Mouse (Mus musculus): Measurements from ENCODE around the gene Tmbim6. TPM values are rescaled to one million over a fixed set of nuclear protein-coding genes. Genes with fewer than 3 reads are reported as not detected.

Gene Tmbim6
- total and polyA plus RNA-seq, 3 experiments, result 207 to 334 (median 253) TPM

GRCm38 (mm10) chr15:99457606-99458401 is 65.1 kb downstream of the Tmbim6 start, which contains the start of gene Nckap5l:
TSS of gene Nckap5l (minus strand) at chr15:99457748.
- H3K4me3 ChIP-seq, result peak within 1 kb of the TSS; percentile 96
- H3K4me1 ChIP-seq (ENCODE audit: control insufficient read depth, insufficient read depth, low read length), result no peaks in the 10 kb centered on the region; the same call in none of the 2 replicates
- peaks cover 4% of the 10 kb centered on the region; the same call in 1 of the 2 replicates for H3K79me2 ChIP-seq (replicated peaks; ENCODE audit: control insufficient read depth, insufficient read depth, low read length)
- intact Hi-C loops (cut with DNase I), result loop anchor here (2.0 kb wide), 1 partner anchor 37 kb away; no protein-coding TSS in a partner anchor
- WGBS, result 1% methylated on average over 45 of the region's 45 CpGs
- TF ChIP-seq CTCF (IDR thresholded peaks at IDR 0.05) (0 out of 2 replicates have a peak, but pooled peaks have one; percentile 8), EP300 (IDR thresholded peaks at IDR 0.05; ENCODE audit: insufficient read depth, low read depth, low read length) (0 out of 2 replicates have a peak, but pooled peaks have one; percentile 5), POLR2A (IDR thresholded peaks at IDR 0.05; ENCODE audit: insufficient read depth, low read depth, low read length) (peak; percentile 52)
- H3K36me3 ChIP-seq (ENCODE audit: control insufficient read depth, insufficient read depth, low read length), result no peaks in the 10 kb centered on the region
- peak; percentile 92 to 93 for DNase-seq
- peak within 1 kb of the TSS; percentile 93 for H3K27ac ChIP-seq
- H3K27me3 ChIP-seq (ENCODE audit: control insufficient read depth, insufficient read depth, low read length), result no peaks in the 10 kb centered on the region
- H3K9ac ChIP-seq (ENCODE audit: low read depth, low read length), result peak within 1 kb of the TSS; percentile 75

Other genes with a start within 250 kb of the Tmbim6 start
- gene Kcnh3, start 168.0 kb upstream of the Tmbim6 start, total RNA-seq (2021), result under 1 TPM; 0.05 to 0.08 TPM
- 0.23 and 0.37 TPM in 2 replicates for gene Kcnh3, start 168.0 kb upstream of the Tmbim6 start, polyA plus RNA-seq (2012; rRNA removed)
- gene Mcrs1, start 140.9 kb upstream of the Tmbim6 start, total RNA-seq (2021), result 10 to 100 TPM; 44.2 to 52.3 TPM
- 62.1 and 67.1 TPM in 2 replicates for gene Mcrs1, start 140.9 kb upstream of the Tmbim6 start, polyA plus RNA-seq (2012; rRNA removed)
- gene Prpf40b, start 97.8 kb upstream of the Tmbim6 start, total RNA-seq (2021), result 10 to 100 TPM; 18.9 to 23.4 TPM
- 39.5 and 39.7 TPM in 2 replicates for gene Prpf40b, start 97.8 kb upstream of the Tmbim6 start, polyA plus RNA-seq (2012; rRNA removed)
- gene Fam186b, start 97.0 kb upstream of the Tmbim6 start, total RNA-seq (2021), result not detected
- 0.20 TPM in 1 of 2 replicates, not detected in the other for gene Fam186b, start 97.0 kb upstream of the Tmbim6 start, polyA plus RNA-seq (2012; rRNA removed)
- 10 to 100 TPM; 14.6 to 18.1 TPM for gene Fmnl3, start 22.4 kb upstream of the Tmbim6 start, total RNA-seq (2021)
- gene Fmnl3, start 22.4 kb upstream of the Tmbim6 start, polyA plus RNA-seq (2012; rRNA removed), result 18.6 and 29.3 TPM in 2 replicates
- gene Nckap5l, start 64.9 kb downstream of the Tmbim6 start, total RNA-seq (2021), result 1 to 10 TPM; 4.2 to 5.2 TPM
- 3.5 and 4.5 TPM in 2 replicates for gene Nckap5l, start 64.9 kb downstream of the Tmbim6 start, polyA plus RNA-seq (2012; rRNA removed)
- gene Bcdin3d, start 81.8 kb downstream of the Tmbim6 start, total RNA-seq (2021), result 1 to 10 TPM; 2.5 to 3.1 TPM
- 4.2 and 4.3 TPM in 2 replicates for gene Bcdin3d, start 81.8 kb downstream of the Tmbim6 start, polyA plus RNA-seq (2012; rRNA removed)
- gene Faim2, start 135.3 kb downstream of the Tmbim6 start, total RNA-seq (2021), result under 1 TPM; 0.07 to 0.39 TPM
- gene Faim2, start 135.3 kb downstream of the Tmbim6 start, polyA plus RNA-seq (2012; rRNA removed), result 0.26 and 0.53 TPM in 2 replicates
- under 1 TPM in 1 of 2 experiments, not detected in 1; 0.34 TPM for gene Aqp2, start 186.2 kb downstream of the Tmbim6 start, total RNA-seq (2021)
- 0.23 and 0.26 TPM in 2 replicates for gene Aqp2, start 186.2 kb downstream of the Tmbim6 start, polyA plus RNA-seq (2012; rRNA removed)
- gene Aqp5, start 197.9 kb downstream of the Tmbim6 start, total RNA-seq (2021), result under 1 TPM in 1 of 2 experiments, not detected in 1; 0.42 TPM
- gene Aqp5, start 197.9 kb downstream of the Tmbim6 start, polyA plus RNA-seq (2012; rRNA removed), result 0.91 and 7.2 TPM in 2 replicates
- under 1 TPM; 0.18 to 0.27 TPM for gene Aqp6, start 208.5 kb downstream of the Tmbim6 start, total RNA-seq (2021)
- 0.08 and 0.18 TPM in 2 replicates for gene Aqp6, start 208.5 kb downstream of the Tmbim6 start, polyA plus RNA-seq (2012; rRNA removed)